Mouse (Mus musculus) cerebellum, adult 2 months (tissue): ENCODE data around the gene Smcp. TPM values are rescaled to one million over a fixed set of nuclear protein-coding genes. Genes with fewer than 3 reads are reported as not detected.

Experiments used
- DNase-seq, 2 experiments: peaks; one replicate each; pipeline ENCODE4 v3.0.0; 2021
- H3K27ac ChIP-seq: fragments of 200-500 bp; 2 replicates; pipeline ENCODE4 v1.5.1; 2012; ENCODE audit warnings: low read length, control low read depth, inconsistent platforms; ENCODE audit not compliant: insufficient read depth
- H3K27me3 ChIP-seq: fragments of 200-500 bp; 2 replicates; pipeline ENCODE4 v1.6.1; 2012; ENCODE audit warnings: inconsistent platforms, mild to moderate bottlenecking, low read length, moderate library complexity; ENCODE audit not compliant: control insufficient read depth, insufficient read depth
- H3K4me1 ChIP-seq: fragments of 200-500 bp; 2 replicates; pipeline ENCODE4 v1.6.1; 2011; ENCODE audit warnings: low read length; ENCODE audit not compliant: control insufficient read depth, insufficient read depth
- H3K4me3 ChIP-seq: fragments of 200-500 bp; replicated peaks from 2 replicates; pipeline ENCODE3; 2011; ENCODE audit warnings: mild to moderate bottlenecking, low read depth, low read length, control low read depth; ENCODE audit not compliant: insufficient read depth
- CTCF ChIP-seq: fragments of 200-500 bp; IDR thresholded peaks from 2 replicates; pipeline ENCODE4 v1.5.1; 2011; ENCODE audit warnings: low read depth, mild to moderate bottlenecking, control low read depth, low read length, moderate library complexity, borderline replicate concordance; ENCODE audit not compliant: insufficient read depth
- POLR2A ChIP-seq: fragments of 200-500 bp; IDR thresholded peaks from 2 replicates; pipeline ENCODE4 v1.6.1; 2011; ENCODE audit warnings: low read length, control low read depth, borderline replicate concordance; ENCODE audit not compliant: insufficient read depth
- WGBS: fragments of 180-500 bp; shearing (Covaris S2); methylation state at CpG from one replicate; pipeline ENCODE4 v1.1.7; 2018; 5-methylcytosine and 5-hydroxymethylcytosine counted together
- polyA plus RNA-seq: library from polyadenylated mRNA; depleted of rRNA; stranded (reverse); fragments of >200 nt; gene quantifications from 2 replicates; pipeline ENCODE4 v1.2.3, GENCODE M21; 2012; rRNA removed

Smcp gene
- polyA plus RNA-seq, 1 experiment: not detected

DNA sequence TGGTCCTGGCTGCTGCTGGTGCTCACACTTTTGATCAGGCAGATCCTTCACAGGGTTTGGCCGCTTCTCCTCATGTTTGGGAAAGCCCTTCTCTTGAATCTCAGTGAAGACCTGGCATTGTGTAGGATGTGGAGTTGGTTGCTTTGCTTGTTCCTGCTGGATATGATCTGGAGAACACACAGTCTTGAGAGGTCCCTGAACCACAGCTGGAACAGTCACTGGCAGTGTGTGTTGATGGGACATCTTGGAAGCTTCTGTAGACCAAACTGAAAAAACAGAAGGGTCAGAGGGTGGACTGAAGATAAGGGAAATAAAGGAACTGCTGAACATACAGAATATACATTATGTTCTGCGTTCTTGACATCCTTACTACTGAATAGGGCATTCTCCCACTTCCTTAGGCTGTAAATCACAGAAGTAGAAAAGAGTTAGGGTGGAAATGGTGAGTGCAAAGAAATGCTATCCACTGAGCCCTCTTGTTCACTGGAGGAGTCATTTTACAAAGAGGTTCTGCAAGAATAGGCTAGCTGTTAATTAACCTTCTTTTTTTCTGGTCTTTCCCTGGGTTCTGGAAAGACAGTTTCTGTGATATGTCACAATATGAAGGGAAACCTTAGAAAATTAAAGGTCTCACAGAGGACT is 16.2 kb downstream of the Smcp start:
- 64% methylated on average over 2 of the region's 2 CpGs for WGBS
- no peak for DNase-seq
- Histone ChIP-seq H3K27ac (no peak overlapping the region), H3K4me3 (no peak overlapping the region), H3K27me3 (no peaks in the 10 kb centered on the region), H3K4me1 (no peaks in the 10 kb centered on the region)
- TF ChIP-seq CTCF (no peak), POLR2A (no peak)

DNA sequence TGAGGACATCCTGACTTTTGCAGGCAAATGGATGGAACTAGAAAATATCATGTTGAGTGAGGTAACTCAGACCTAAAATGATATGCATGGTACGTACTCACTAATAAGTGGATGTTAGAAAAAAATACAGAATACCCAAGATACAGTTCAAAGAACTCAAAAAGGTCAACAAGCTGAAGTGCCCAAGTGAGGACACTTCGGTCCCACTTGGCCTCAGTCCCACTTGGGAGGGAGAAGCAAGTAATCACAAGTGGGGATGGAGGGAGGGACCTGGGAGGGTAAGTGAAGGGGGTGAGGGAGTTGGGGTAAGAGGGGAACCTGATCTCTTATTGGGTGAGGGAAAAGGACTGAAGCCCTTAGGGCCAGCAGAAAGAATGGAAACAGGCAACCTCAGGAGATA is 20.0 kb downstream of the Smcp start:
- WGBS: 87% methylated on average over 2 of the region's 2 CpGs
- Histone ChIP-seq H3K27ac (no peak overlapping the region), H3K4me3 (no peak overlapping the region), H3K27me3 (no peaks in the 10 kb centered on the region), H3K4me1 (no peaks in the 10 kb centered on the region)
- DNase-seq: no peak
- no peak for TF ChIP-seq CTCF
- TF ChIP-seq POLR2A: no peak

DNA sequence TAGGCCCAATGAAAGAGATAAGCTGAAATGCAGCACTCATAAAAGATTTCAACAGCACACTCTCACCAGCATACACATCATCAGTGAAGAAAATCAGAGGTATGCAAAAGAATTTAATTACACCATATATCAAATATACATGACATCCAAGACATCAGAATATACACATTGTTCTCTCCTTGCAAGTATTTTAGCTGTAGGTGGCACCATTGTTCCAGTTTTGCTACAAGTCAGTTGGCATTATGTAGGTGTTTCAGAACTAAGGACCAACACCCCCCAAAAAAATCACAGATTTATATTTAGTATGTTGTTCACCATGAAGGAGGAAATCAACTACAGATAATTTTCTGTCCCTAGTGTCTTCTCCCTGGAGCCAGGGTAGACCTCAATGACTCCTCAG is 23.4 kb downstream of the Smcp start:
- H3K27me3 ChIP-seq: no peaks in the 10 kb centered on the region
- no peak overlapping the region for H3K4me3 ChIP-seq
- no peak overlapping the region for H3K27ac ChIP-seq
- TF ChIP-seq POLR2A: no peak
- no peak for DNase-seq
- no peaks in the 10 kb centered on the region for H3K4me1 ChIP-seq

DNA sequence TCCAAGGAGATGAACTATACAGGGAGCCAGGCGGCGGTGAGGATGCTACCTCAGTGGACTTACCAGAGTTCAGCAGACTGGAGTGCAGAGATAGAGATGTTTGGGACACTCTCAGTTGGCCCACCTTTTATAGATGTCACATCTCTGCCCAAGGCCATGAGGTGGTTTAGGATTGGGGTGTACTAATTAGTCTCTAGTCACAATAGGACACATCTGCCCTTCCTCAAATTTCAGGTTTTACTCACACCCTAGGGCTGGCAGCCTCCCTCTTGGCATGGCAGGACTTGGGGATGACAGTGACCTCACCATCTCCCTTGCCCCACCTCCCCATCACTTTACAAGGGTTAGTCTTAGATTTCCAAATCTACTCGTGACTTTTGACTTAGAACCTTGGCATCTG is 54.4 kb downstream of the Smcp start, which contains the start of gene 2310046K23Rik:
TSS of gene 2310046K23Rik (minus strand) at position 101 of the 400 bp plus-strand sequence.
- no peak for DNase-seq
- H3K4me3 ChIP-seq: no peak within 1 kb of the TSS
- H3K27me3 ChIP-seq: no peaks in the 10 kb centered on the region
- H3K27ac ChIP-seq: no peak within 1 kb of the TSS
- TF ChIP-seq POLR2A: no peak
- no peak for TF ChIP-seq CTCF
- no peaks in the 10 kb centered on the region for H3K4me1 ChIP-seq
- 84% methylated on average over 3 of the region's 3 CpGs for WGBS

Other genes with a start within 250 kb of the Smcp start
- gene Sprr2d, start 249.9 kb downstream of the Smcp start, polyA plus RNA-seq: not detected in 2 replicates
- gene Sprr2e, start 236.9 kb downstream of the Smcp start, polyA plus RNA-seq: not detected in 2 replicates
- gene Sprr2f, start 223.8 kb downstream of the Smcp start, polyA plus RNA-seq: not detected in 2 replicates
- gene Sprr2h, start 203.3 kb downstream of the Smcp start, polyA plus RNA-seq: not detected in 2 replicates
- not detected in 2 replicates for gene Sprr2i, start 181.0 kb downstream of the Smcp start, polyA plus RNA-seq
- not detected in 2 replicates for gene Sprr2j-ps, start 170.9 kb downstream of the Smcp start, polyA plus RNA-seq
- gene Gm9774, start 159.6 kb downstream of the Smcp start, polyA plus RNA-seq: 9.8 and 9.9 TPM in 2 replicates
- gene Sprr2k, start 156.4 kb downstream of the Smcp start, polyA plus RNA-seq: not detected in 2 replicates
- not detected in 2 replicates for gene Sprr1b, start 150.2 kb downstream of the Smcp start, polyA plus RNA-seq
- gene Sprr3, start 130.3 kb downstream of the Smcp start, polyA plus RNA-seq: not detected in 2 replicates
- 0.70 and 0.95 TPM in 2 replicates for gene Sprr1a, start 103.1 kb downstream of the Smcp start, polyA plus RNA-seq
- not detected in 2 replicates for gene Sprr4, start 88.5 kb downstream of the Smcp start, polyA plus RNA-seq
- not detected in 2 replicates for gene 2310046K23Rik, start 54.5 kb downstream of the Smcp start, polyA plus RNA-seq
- not detected in 2 replicates for gene Ivl, start 15.3 kb downstream of the Smcp start, polyA plus RNA-seq
- not detected in 2 replicates for gene 2210017I01Rik, start 18.5 kb upstream of the Smcp start, polyA plus RNA-seq
- not detected in 2 replicates for gene Lce6a, start 32.7 kb upstream of the Smcp start, polyA plus RNA-seq
- not detected in 2 replicates for gene Lce1a1, start 59.3 kb upstream of the Smcp start, polyA plus RNA-seq
- not detected in 2 replicates for gene Lce1b, start 67.9 kb upstream of the Smcp start, polyA plus RNA-seq
- not detected in 2 replicates for gene Lce1a2, start 81.3 kb upstream of the Smcp start, polyA plus RNA-seq
- gene Lce1c, start 90.2 kb upstream of the Smcp start, polyA plus RNA-seq: not detected in 2 replicates
- not detected in 2 replicates for gene Lce1d, start 98.2 kb upstream of the Smcp start, polyA plus RNA-seq
- gene Lce1e, start 120.1 kb upstream of the Smcp start, polyA plus RNA-seq: not detected in 2 replicates
- gene Lce1f, start 131.4 kb upstream of the Smcp start, polyA plus RNA-seq: not detected in 2 replicates
- not detected in 2 replicates for gene Gm38119, start 150.1 kb upstream of the Smcp start, polyA plus RNA-seq
- not detected in 2 replicates for gene Lce1g, start 163.3 kb upstream of the Smcp start, polyA plus RNA-seq
- gene Lce1h, start 176.1 kb upstream of the Smcp start, polyA plus RNA-seq: not detected in 2 replicates
- not detected in 2 replicates for gene Lce1i, start 189.9 kb upstream of the Smcp start, polyA plus RNA-seq
- not detected in 2 replicates for gene Lce1j, start 201.5 kb upstream of the Smcp start, polyA plus RNA-seq
- gene Lce1k, start 218.9 kb upstream of the Smcp start, polyA plus RNA-seq: not detected in 2 replicates
- gene Kprp, start 238.2 kb upstream of the Smcp start, polyA plus RNA-seq: not detected in 2 replicates